Mouse (Mus musculus): ENCODE results near the gene Arhgap22.
A peak's percentile ranks its signal among the peaks of the same experiment; 100 is the strongest.

Gene Arhgap22

GRCm38 (mm10) chr14:33212958-33213309 is 892 bp upstream of the Arhgap22 start:
- DNase-seq (ENCODE audit: low read depth, low spot score) = no peak

GRCm38 (mm10) chr14:33214767-33215128 is 922 bp downstream of the Arhgap22 start:
- DNase-seq (ENCODE audit: low read depth, low spot score) = peak; percentile 6

- no peak for DNase-seq (ENCODE audit: low read depth, low spot score)
Measured at GRCm38 (mm10) chr14:33215163-33215562, 1.3 kb downstream of the Arhgap22 start.

GRCm38 (mm10) chr14:33216343-33217208 is 2.8 kb downstream of the Arhgap22 start:
- DNase-seq (ENCODE audit: low read depth, low spot score) = no peak

GRCm38 (mm10) chr14:33225235-33225634 is 11.4 kb downstream of the Arhgap22 start:
- DNase-seq (ENCODE audit: low read depth, low spot score) = no peak

- no peak for DNase-seq (ENCODE audit: low read depth, low spot score)
Measured at GRCm38 (mm10) chr14:33230672-33231071, 16.8 kb downstream of the Arhgap22 start.

- no peak for DNase-seq (ENCODE audit: low read depth, low spot score)
Measured at GRCm38 (mm10) chr14:33231311-33231710, 17.5 kb downstream of the Arhgap22 start.

- no peak for DNase-seq (ENCODE audit: low read depth, low spot score)
Measured at GRCm38 (mm10) chr14:33232048-33232447, 18.2 kb downstream of the Arhgap22 start.

- DNase-seq (ENCODE audit: low read depth, low spot score) = no peak
Measured at GRCm38 (mm10) chr14:33235661-33236060, 21.8 kb downstream of the Arhgap22 start.

GRCm38 (mm10) chr14:33240400-33240799 is 26.6 kb downstream of the Arhgap22 start:
- no peak for DNase-seq (ENCODE audit: low read depth, low spot score)

GRCm38 (mm10) chr14:33243261-33243660 is 29.4 kb downstream of the Arhgap22 start:
- no peak for DNase-seq (ENCODE audit: low read depth, low spot score)

GRCm38 (mm10) chr14:33244519-33244918 is 30.7 kb downstream of the Arhgap22 start:
- no peak for DNase-seq (ENCODE audit: low read depth, low spot score)

GRCm38 (mm10) chr14:33244946-33245345 is 31.1 kb downstream of the Arhgap22 start:
- no peak for DNase-seq (ENCODE audit: low read depth, low spot score)

- no peak for DNase-seq (ENCODE audit: low read depth, low spot score)
Measured at GRCm38 (mm10) chr14:33246476-33246875, 32.6 kb downstream of the Arhgap22 start.

- no peak for DNase-seq (ENCODE audit: low read depth, low spot score)
Measured at GRCm38 (mm10) chr14:33247623-33248022, 33.8 kb downstream of the Arhgap22 start.

- DNase-seq (ENCODE audit: low read depth, low spot score) = no peak
Measured at GRCm38 (mm10) chr14:33248741-33249140, 34.9 kb downstream of the Arhgap22 start.

- DNase-seq (ENCODE audit: low read depth, low spot score) = no peak
Measured at GRCm38 (mm10) chr14:33250215-33250939, 36.6 kb downstream of the Arhgap22 start.

- no peak for DNase-seq (ENCODE audit: low read depth, low spot score)
Measured at GRCm38 (mm10) chr14:33250956-33251745, 37.3 kb downstream of the Arhgap22 start.

GRCm38 (mm10) chr14:33258256-33258655 is 44.4 kb downstream of the Arhgap22 start:
- DNase-seq (ENCODE audit: low read depth, low spot score) = no peak

- DNase-seq (ENCODE audit: low read depth, low spot score) = no peak
Measured at GRCm38 (mm10) chr14:33260131-33260530, 46.3 kb downstream of the Arhgap22 start.

- no peak for DNase-seq (ENCODE audit: low read depth, low spot score)
Measured at GRCm38 (mm10) chr14:33264795-33265194, 51.0 kb downstream of the Arhgap22 start.

GRCm38 (mm10) chr14:33276240-33276639 is 62.4 kb downstream of the Arhgap22 start:
- no peak for DNase-seq (ENCODE audit: low read depth, low spot score)
